Mouse (Mus musculus): Measurements from ENCODE around the gene Olfr1231. TPM values are rescaled to one million over a fixed set of nuclear protein-coding genes. Genes with fewer than 3 reads are reported as not detected.

Olfr1231 gene
- total RNA-seq (2023; ENCODE audit: inconsistent age) = not detected in 4 replicates

GRCm38 (mm10) chr2:89306974-89307373 is at the start of gene Olfr1231:
Olfr1231 (minus strand) TSS chr2:89307074.

GRCm38 (mm10) chr2:89342298-89342697 is 35.4 kb upstream of the Olfr1231 start, which contains the start of gene Olfr1233:
Olfr1233 (minus strand) TSS chr2:89342398.

GRCm38 (mm10) chr2:89329575-89329974 is 22.7 kb upstream of the Olfr1231 start, which contains the start of gene Olfr1232:
Olfr1232 (minus strand) TSS chr2:89329675.

GRCm38 (mm10) chr2:89297168-89297567 is 9.7 kb downstream of the Olfr1231 start, which contains the start of gene Olfr1230:
Olfr1230 (minus strand) TSS chr2:89297268.

GRCm38 (mm10) chr2:89287914-89288313 is 19.0 kb downstream of the Olfr1231 start, which contains the start of gene Olfr1229:
Olfr1229 (minus strand) TSS chr2:89288014.

GRCm38 (mm10) chr2:89253962-89254361 is 52.9 kb downstream of the Olfr1231 start, which contains the start of gene Olfr1228:
Olfr1228 (minus strand) TSS chr2:89254062.

Other genes with a start within 250 kb of the Olfr1231 start
- gene Olfr1218, start 245.9 kb downstream of the Olfr1231 start, total RNA-seq (2023; ENCODE audit: inconsistent age) = not detected in 4 replicates
- not detected in 4 replicates for gene Olfr1219, start 223.6 kb downstream of the Olfr1231 start, total RNA-seq (2023; ENCODE audit: inconsistent age)
- not detected in 4 replicates for gene Olfr1220, start 200.2 kb downstream of the Olfr1231 start, total RNA-seq (2023; ENCODE audit: inconsistent age)
- gene Olfr1221, start 189.8 kb downstream of the Olfr1231 start, total RNA-seq (2023; ENCODE audit: inconsistent age) = not detected in 4 replicates
- not detected in 4 replicates for gene Olfr1222, start 174.0 kb downstream of the Olfr1231 start, total RNA-seq (2023; ENCODE audit: inconsistent age)
- not detected in 4 replicates for gene Olfr1223, start 155.5 kb downstream of the Olfr1231 start, total RNA-seq (2023; ENCODE audit: inconsistent age)
- gene Olfr1224-ps1, start 143.0 kb downstream of the Olfr1231 start, total RNA-seq (2023; ENCODE audit: inconsistent age) = not detected in 4 replicates
- gene Olfr1225, start 132.4 kb downstream of the Olfr1231 start, total RNA-seq (2023; ENCODE audit: inconsistent age) = not detected in 4 replicates
- gene Olfr1226, start 107.0 kb downstream of the Olfr1231 start, total RNA-seq (2023; ENCODE audit: inconsistent age) = not detected in 4 replicates
- not detected in 4 replicates for gene Olfr1228, start 53.0 kb downstream of the Olfr1231 start, total RNA-seq (2023; ENCODE audit: inconsistent age)
- not detected in 4 replicates for gene Olfr1229, start 19.1 kb downstream of the Olfr1231 start, total RNA-seq (2023; ENCODE audit: inconsistent age)
- gene Olfr1230, start 9.8 kb downstream of the Olfr1231 start, total RNA-seq (2023; ENCODE audit: inconsistent age) = not detected in 4 replicates
- not detected in 4 replicates for gene Olfr1232, start 22.6 kb upstream of the Olfr1231 start, total RNA-seq (2023; ENCODE audit: inconsistent age)
- gene Olfr1233, start 35.3 kb upstream of the Olfr1231 start, total RNA-seq (2023; ENCODE audit: inconsistent age) = not detected in 4 replicates
- not detected in 4 replicates for gene Olfr1234, start 57.8 kb upstream of the Olfr1231 start, total RNA-seq (2023; ENCODE audit: inconsistent age)
- 0.09 TPM in 1 of 4 replicates, not detected in the others for gene Olfr1238, start 102.6 kb upstream of the Olfr1231 start, total RNA-seq (2023; ENCODE audit: inconsistent age)
- not detected in 4 replicates for gene Olfr1239, start 113.3 kb upstream of the Olfr1231 start, total RNA-seq (2023; ENCODE audit: inconsistent age)
- gene Olfr1240, start 135.9 kb upstream of the Olfr1231 start, total RNA-seq (2023; ENCODE audit: inconsistent age) = not detected in 4 replicates
- gene Olfr1241, start 180.1 kb upstream of the Olfr1231 start, total RNA-seq (2023; ENCODE audit: inconsistent age) = not detected in 4 replicates
- gene Olfr1242, start 191.3 kb upstream of the Olfr1231 start, total RNA-seq (2023; ENCODE audit: inconsistent age) = not detected in 4 replicates
- not detected in 4 replicates for gene Olfr1243, start 224.4 kb upstream of the Olfr1231 start, total RNA-seq (2023; ENCODE audit: inconsistent age)

All from B cell, adult (primary cell).